Mouse (Mus musculus) neural tube, embryonic 11.5 days (tissue): ENCODE data around the gene Rab7. TPM values are rescaled to one million over a fixed set of nuclear protein-coding genes. Genes with fewer than 3 reads are reported as not detected.

Source experiments
- ATAC-seq: fragments of 200-750 bp; cut with Nextera tagmentation; 2 replicates; pipeline ENCODE4 v1.8.0; 2017; ENCODE audit warnings: moderate number of reproducible peaks, mild to moderate bottlenecking, moderate TSS enrichment, moderate library complexity; ENCODE audit not compliant: insufficient read depth, low FRiP score, low TSS enrichment
- DNase-seq: peaks from one replicate; pipeline ENCODE4 v3.0.0-alpha.2; 2015; ENCODE audit warnings: low spot score
- H3K27ac ChIP-seq: fragments of 300-500 bp; sonication (generic); 2 replicates; pipeline ENCODE4 v1.5.1; 2014; ENCODE audit warnings: low read depth, mild to moderate bottlenecking, low read length
- H3K27me3 ChIP-seq: fragments of 300-500 bp; sonication (generic); 2 replicates; pipeline ENCODE4 v1.6.1; 2014; ENCODE audit warnings: mild to moderate bottlenecking, low read length, mixed read lengths; ENCODE audit not compliant: control insufficient read depth, insufficient read depth
- H3K36me3 ChIP-seq: fragments of 300-500 bp; sonication (generic); 2 replicates; pipeline ENCODE4 v1.6.1; 2014; ENCODE audit warnings: mild to moderate bottlenecking, low read length, moderate library complexity, mixed read lengths; ENCODE audit not compliant: control insufficient read depth, insufficient read depth
- H3K4me1 ChIP-seq: fragments of 300-500 bp; sonication (generic); 2 replicates; pipeline ENCODE4 v1.6.1; 2014; ENCODE audit warnings: low read length, mixed read lengths; ENCODE audit not compliant: control insufficient read depth, insufficient read depth
- H3K4me2 ChIP-seq: fragments of 300-500 bp; sonication (generic); 2 replicates; pipeline ENCODE4 v1.6.1; 2014; ENCODE audit warnings: low read depth, mild to moderate bottlenecking, moderate library complexity
- H3K4me3 ChIP-seq: fragments of 300-500 bp; sonication (generic); 2 replicates; pipeline ENCODE4 v1.5.1; 2014; ENCODE audit warnings: low read depth, low read length
- H3K9ac ChIP-seq: fragments of 300-500 bp; sonication (generic); 2 replicates; pipeline ENCODE4 v1.6.1; 2014; ENCODE audit warnings: mild to moderate bottlenecking, low read length
- H3K9me3 ChIP-seq: fragments of 300-500 bp; sonication (generic); 2 replicates; pipeline ENCODE4 v1.6.1; 2016; ENCODE audit warnings: low read length; ENCODE audit not compliant: control insufficient read depth
- WGBS: fragments of 180-500 bp; shearing (Covaris S2); extraction: QIAGEN DNeasy Blood & Tissue Kit; methylation state at CpG from one replicate; pipeline ENCODE4 v1.1.7; 2014; 5-methylcytosine and 5-hydroxymethylcytosine counted together
- polyA plus RNA-seq: library from polyadenylated mRNA; unstranded; fragments of >200 nt; fragmentation: Nextera tagmentation; extraction: Ambion mirVana; gene quantifications from 2 replicates; pipeline ENCODE4 v1.2.1, GENCODE M21; 2014

The Rab7 gene
- polyA plus RNA-seq, 1 experiment from 2014 or later = 276 TPM

DNA sequence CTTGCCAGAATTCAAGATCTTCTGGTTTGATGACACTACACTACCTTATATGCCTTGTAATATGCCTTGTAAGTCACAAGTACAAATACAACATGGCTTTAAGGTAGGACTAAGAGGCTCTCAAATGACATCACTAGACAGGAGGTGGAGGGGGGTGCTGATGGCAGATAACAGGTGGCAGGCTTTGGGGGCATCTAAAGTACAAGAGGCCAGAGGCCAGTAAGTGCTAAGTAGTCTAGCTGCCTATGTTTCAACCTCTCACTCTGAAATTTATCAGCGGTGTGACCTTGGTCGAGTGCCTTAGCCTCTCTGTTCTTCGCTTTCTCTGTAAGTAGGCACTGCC is 865 bp downstream of the Rab7 start:
- no peaks in the 10 kb centered on the region for H3K36me3 ChIP-seq
- H3K4me1 ChIP-seq = peaks cover 4% of the 10 kb centered on the region; the same call in 1 of the 2 replicates
- peak overlapping the region; percentile 96 for H3K4me3 ChIP-seq
- H3K9ac ChIP-seq = peak overlapping the region; percentile 93
- H3K4me2 ChIP-seq = peak overlapping the region; percentile 78
- H3K9me3 ChIP-seq = no peaks in the 10 kb centered on the region
- DNase-seq (no peak), ATAC-seq (0 out of 2 replicates have a peak, but pooled peaks have one; percentile 10)
- H3K27me3 ChIP-seq = no peaks in the 10 kb centered on the region
- 6% methylated on average over 3 of the region's 3 CpGs for WGBS
- no peak overlapping the region for H3K27ac ChIP-seq

DNA sequence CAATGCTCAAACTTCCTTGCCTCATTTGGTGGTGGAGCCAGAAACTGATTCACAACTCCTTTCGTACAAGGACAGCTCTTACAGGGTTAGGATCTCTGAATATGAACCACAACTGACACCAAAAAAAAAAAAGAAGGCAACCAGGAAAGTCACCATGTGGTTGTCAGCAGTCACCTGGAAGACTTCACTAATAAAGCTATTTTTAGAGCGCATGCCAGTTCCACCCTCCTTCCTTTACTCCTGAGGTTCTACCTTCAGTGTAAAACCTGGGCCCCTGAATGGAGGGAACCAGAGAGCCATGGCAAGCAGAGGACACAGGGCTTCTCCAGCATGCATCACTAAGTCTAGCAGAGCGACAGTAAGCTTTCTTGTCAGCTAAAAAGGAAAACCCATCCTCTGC is 2.7 kb downstream of the Rab7 start:
- 100% methylated on average over 3 of the region's 3 CpGs for WGBS
- Histone ChIP-seq H3K36me3 (no peaks in the 10 kb centered on the region; the same call in 1 of the 2 replicates), H3K27ac (no peak overlapping the region), H3K4me1 (peaks cover 4% of the 10 kb centered on the region; the same call in 1 of the 2 replicates), H3K9me3 (no peaks in the 10 kb centered on the region), H3K27me3 (no peaks in the 10 kb centered on the region), H3K4me2 (no peak overlapping the region), H3K4me3 (no peak overlapping the region), H3K9ac (no peak overlapping the region)
- DNase-seq = no peak
- ATAC-seq = no peak

- H3K9ac ChIP-seq = no peak overlapping the region
- H3K4me1 ChIP-seq = peaks cover 4% of the 10 kb centered on the region; the same call in 1 of the 2 replicates
- H3K4me2 ChIP-seq = no peak overlapping the region
- DNase-seq (no peak), ATAC-seq (no peak)
- H3K36me3 ChIP-seq = peaks cover 2% of the 10 kb centered on the region; the same call in 1 of the 2 replicates
- no peaks in the 10 kb centered on the region for H3K27me3 ChIP-seq
- no peak overlapping the region for H3K4me3 ChIP-seq
- 91% methylated on average over 4 of the region's 4 CpGs for WGBS
- no peaks in the 10 kb centered on the region for H3K9me3 ChIP-seq
- no peak overlapping the region for H3K27ac ChIP-seq
These were observed 3.8 kb downstream of the Rab7 start for GRCm38 (mm10) chr6:88041221-88041620.

- WGBS = 97% methylated on average over 4 of the region's 4 CpGs
- no peak for DNase-seq
- Histone ChIP-seq H3K9ac (no peak overlapping the region), H3K9me3 (no peaks in the 10 kb centered on the region), H3K36me3 (peaks cover 2% of the 10 kb centered on the region; the same call in 1 of the 2 replicates), H3K4me3 (no peak overlapping the region), H3K27ac (no peak overlapping the region), H3K4me1 (peaks cover 4% of the 10 kb centered on the region; the same call in 1 of the 2 replicates), H3K27me3 (no peaks in the 10 kb centered on the region), H3K4me2 (no peak overlapping the region)
- ATAC-seq = no peak
These were observed 5.6 kb downstream of the Rab7 start for GRCm38 (mm10) chr6:88039426-88039825.

- Histone ChIP-seq H3K27me3 (no peaks in the 10 kb centered on the region), H3K36me3 (peaks cover 2% of the 10 kb centered on the region; the same call in 1 of the 2 replicates), H3K27ac (no peak overlapping the region), H3K4me3 (no peak overlapping the region), H3K4me2 (no peak overlapping the region), H3K9ac (no peak overlapping the region), H3K9me3 (no peaks in the 10 kb centered on the region), H3K4me1 (no peaks in the 10 kb centered on the region)
- DNase-seq = no peak
- WGBS = 91% methylated on average over 4 of the region's 4 CpGs
- no peak for ATAC-seq
These were observed 7.5 kb downstream of the Rab7 start for GRCm38 (mm10) chr6:88037471-88038045.

DNA sequence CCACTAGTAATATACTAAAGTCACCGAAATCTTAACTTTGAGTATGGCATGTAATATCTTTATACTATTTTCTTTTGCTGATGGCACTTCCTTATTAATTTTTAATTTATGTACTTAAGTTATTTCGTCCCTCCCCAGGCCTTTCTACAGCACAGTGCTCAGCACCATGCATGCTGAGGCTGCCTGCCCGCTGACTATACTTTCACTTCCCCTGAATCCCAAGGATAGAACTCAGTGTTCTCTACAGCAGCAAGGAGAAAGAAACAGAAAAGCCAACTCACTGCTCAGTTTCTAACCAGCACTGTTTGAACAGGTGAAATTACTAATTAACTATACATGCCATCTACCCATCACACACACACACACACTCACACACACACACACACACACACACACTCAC is 11.6 kb downstream of the Rab7 start:
- ATAC-seq = no peak
- H3K4me3 ChIP-seq = no peak overlapping the region

GRCm38 (mm10) chr6:88030432-88030831 is 14.6 kb downstream of the Rab7 start:
- no peaks in the 10 kb centered on the region for H3K36me3 ChIP-seq
- no peak overlapping the region for H3K4me3 ChIP-seq
- ATAC-seq (no peak), DNase-seq (no peak)
- no peaks in the 10 kb centered on the region for H3K9me3 ChIP-seq
- 97% methylated on average over 2 of the region's 2 CpGs for WGBS
- no peak overlapping the region for H3K4me2 ChIP-seq
- H3K9ac ChIP-seq = no peak overlapping the region
- no peaks in the 10 kb centered on the region for H3K27me3 ChIP-seq
- H3K4me1 ChIP-seq = no peaks in the 10 kb centered on the region
- H3K27ac ChIP-seq = no peak overlapping the region

More for the DNA sequence above, 11.6 kb downstream of the Rab7 start:
- Histone ChIP-seq H3K4me1 (no peaks in the 10 kb centered on the region), H3K4me2 (no peak overlapping the region), H3K27ac (no peak overlapping the region), H3K9me3 (no peaks in the 10 kb centered on the region), H3K36me3 (peaks cover 2% of the 10 kb centered on the region; the same call in 1 of the 2 replicates), H3K27me3 (no peaks in the 10 kb centered on the region), H3K9ac (no peak overlapping the region)
- 99% methylated on average over 3 of the region's 3 CpGs for WGBS
- no peak for DNase-seq

GRCm38 (mm10) chr6:88027390-88027789 is 17.7 kb downstream of the Rab7 start:
- no peak overlapping the region for H3K9ac ChIP-seq
- no peaks in the 10 kb centered on the region for H3K9me3 ChIP-seq
- no peak overlapping the region for H3K4me2 ChIP-seq
- 73% methylated on average over 5 of the region's 5 CpGs for WGBS
- H3K36me3 ChIP-seq = no peaks in the 10 kb centered on the region
- no peaks in the 10 kb centered on the region for H3K27me3 ChIP-seq
- no peak for ATAC-seq
- no peak overlapping the region for H3K27ac ChIP-seq
- no peak for DNase-seq
- H3K4me1 ChIP-seq = no peaks in the 10 kb centered on the region
- no peak overlapping the region for H3K4me3 ChIP-seq

DNA sequence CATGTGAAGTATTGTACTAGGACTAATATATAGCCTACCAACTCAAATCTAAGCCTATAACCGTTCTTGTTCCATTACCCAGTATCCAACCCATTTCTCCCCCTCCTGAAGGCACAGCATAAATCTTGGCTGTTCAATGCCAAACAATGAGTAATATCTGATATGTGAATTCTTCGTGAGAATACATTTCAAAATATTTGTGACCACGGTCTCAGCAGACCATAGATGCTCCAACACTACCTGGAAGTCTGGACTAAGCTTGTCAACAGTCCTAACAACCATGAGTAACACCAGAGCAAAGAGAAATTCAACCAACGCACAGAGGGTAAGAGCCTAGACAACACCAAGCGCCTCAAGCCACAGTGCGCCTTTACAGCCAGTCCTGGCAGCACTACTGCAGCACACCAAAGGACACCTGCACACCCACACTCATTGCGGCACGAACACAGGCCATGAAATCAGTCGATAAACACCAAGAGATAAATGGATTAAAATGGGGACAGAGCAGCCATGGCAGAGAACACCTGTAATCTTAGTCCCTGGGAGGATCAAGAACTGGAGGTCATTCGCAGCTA is 21.7 kb downstream of the Rab7 start:
- ATAC-seq (no peak), DNase-seq (no peak)
- Histone ChIP-seq H3K9me3 (no peaks in the 10 kb centered on the region), H3K9ac (no peak overlapping the region), H3K27me3 (no peaks in the 10 kb centered on the region), H3K27ac (no peak overlapping the region), H3K4me3 (no peak overlapping the region), H3K36me3 (no peaks in the 10 kb centered on the region), H3K4me2 (no peak overlapping the region), H3K4me1 (no peaks in the 10 kb centered on the region)
- WGBS = 96% methylated on average over 10 of the region's 10 CpGs
